Mouse (Mus musculus): Measurements from ENCODE around the gene Fut2.

Fut2 gene

GRCm38 (mm10) chr7:45666161-45666560, at the start of gene Fut2:
Gene Fut2 (minus strand): TSS chr7:45666394.
- DNase-seq (ENCODE audit: low read depth, low spot score) = no peak

GRCm38 (mm10) chr7:45715090-45715708, 49.0 kb upstream of the Fut2 start, which contains the start of gene Rpl18:
Gene Rpl18 (plus strand): TSS chr7:45715457.
- DNase-seq (ENCODE audit: low read depth, low spot score) = peak; percentile 85

- DNase-seq (ENCODE audit: low read depth, low spot score) = peak; percentile 61
Observed at GRCm38 (mm10) chr7:45714630-45715089, 48.5 kb upstream of the Fut2 start.

- DNase-seq (ENCODE audit: low read depth, low spot score) = no peak
Observed at GRCm38 (mm10) chr7:45713881-45714520, 47.8 kb upstream of the Fut2 start.

GRCm38 (mm10) chr7:45713396-45713795, 47.2 kb upstream of the Fut2 start:
- no peak for DNase-seq (ENCODE audit: low read depth, low spot score)

- no peak for DNase-seq (ENCODE audit: low read depth, low spot score)
Observed at GRCm38 (mm10) chr7:45712022-45712757, 46.0 kb upstream of the Fut2 start.

GRCm38 (mm10) chr7:45711316-45712021, 45.3 kb upstream of the Fut2 start:
- DNase-seq (ENCODE audit: low read depth, low spot score) = no peak

- no peak for DNase-seq (ENCODE audit: low read depth, low spot score)
Observed at GRCm38 (mm10) chr7:45710477-45711191, 44.4 kb upstream of the Fut2 start.

- DNase-seq (ENCODE audit: low read depth, low spot score) = no peak
Observed at GRCm38 (mm10) chr7:45709677-45710355, 43.6 kb upstream of the Fut2 start.

GRCm38 (mm10) chr7:45709036-45709435, 42.8 kb upstream of the Fut2 start:
- no peak for DNase-seq (ENCODE audit: low read depth, low spot score)

- no peak for DNase-seq (ENCODE audit: low read depth, low spot score)
Observed at GRCm38 (mm10) chr7:45708221-45708761, 42.1 kb upstream of the Fut2 start.

- DNase-seq (ENCODE audit: low read depth, low spot score) = no peak
Observed at GRCm38 (mm10) chr7:45707375-45707967, 41.3 kb upstream of the Fut2 start.

- no peak for DNase-seq (ENCODE audit: low read depth, low spot score)
Observed at GRCm38 (mm10) chr7:45706721-45707241, 40.6 kb upstream of the Fut2 start.

GRCm38 (mm10) chr7:45705873-45706281, 39.7 kb upstream of the Fut2 start:
- DNase-seq (ENCODE audit: low read depth, low spot score) = no peak

- DNase-seq (ENCODE audit: low read depth, low spot score) = no peak
Observed at GRCm38 (mm10) chr7:45705443-45705864, 39.3 kb upstream of the Fut2 start.

- no peak for DNase-seq (ENCODE audit: low read depth, low spot score)
Observed at GRCm38 (mm10) chr7:45704730-45705442, 38.7 kb upstream of the Fut2 start, which contains the start of gene Dbp. Gene Dbp (plus strand): TSS chr7:45705088.

- DNase-seq (ENCODE audit: low read depth, low spot score) = no peak
Observed at GRCm38 (mm10) chr7:45704046-45704559, 37.9 kb upstream of the Fut2 start.

- no peak for DNase-seq (ENCODE audit: low read depth, low spot score)
Observed at GRCm38 (mm10) chr7:45703521-45704033, 37.4 kb upstream of the Fut2 start.

Data from c-Kit-negative CD71-positive TER-119-positive erythroid progenitor cells, embryonic 14.5 days (primary cell).